18 mouse cellular contexts compared by ENCODE assay signal in genomic region chr7:99709992-99710391, GRCm38 (mm10). TPM values are rescaled to one million over a fixed set of nuclear protein-coding genes. Genes with fewer than 3 reads are reported as not detected.
"Had no signal": no experiment of that assay in that cellular context is flagged by ENCODE, and none has a peak within 500 bp of the region (broad histone marks: within the 10 kb centered on the region; RNA-seq: fewer than 3 reads in every experiment).

No protein-coding gene starts in this region.

- H3K36me3 ChIP-seq: neural tube, embryonic 13.5 days; neural tube, embryonic 15.5 days; stomach, embryonic 15.5 days had no signal

- DNase-seq: right cerebral cortex, adult 18-20 months; right cerebral cortex, postnatal 14 days; right cerebral cortex, postnatal 25 days; thymus, adult 18-20 months had no signal

- H3K27ac ChIP-seq: neural tube, embryonic 13.5 days; neural tube, embryonic 15.5 days; stomach, embryonic 15.5 days; stomach, postnatal 0 days had no signal

- H3K4me3 ChIP-seq: neural tube, embryonic 13.5 days; neural tube, embryonic 15.5 days; stomach, embryonic 15.5 days had no signal

RNA-seq across cellular contexts. Expression of gene Slco2b1, which starts 1.1 kb away (rescaled TPM):
- total RNA-seq: neutrophil, adult 5-6 weeks had no signal

RNA-seq across cellular contexts. Expression of gene Olfr520, which starts 20.1 kb away (rescaled TPM):
- total RNA-seq: neutrophil, adult 5-6 weeks had no signal
- polyA plus RNA-seq: neural tube, embryonic 13.5 days; neural tube, embryonic 14.5 days; neural tube, embryonic 15.5 days; small intestine, adult 2 months; spleen, adult 2 months; stomach, embryonic 14.5 days; stomach, embryonic 15.5 days; stomach, embryonic 16.5 days; stomach, postnatal 0 days; thymus, adult 2 months; thymus, postnatal 0 days had no signal

RNA-seq across cellular contexts. Expression of gene Olfr521, which starts 53.3 kb away (rescaled TPM):
- total RNA-seq: neutrophil, adult 5-6 weeks had no signal
- polyA plus RNA-seq: neural tube, embryonic 13.5 days; neural tube, embryonic 14.5 days; neural tube, embryonic 15.5 days; small intestine, adult 2 months; spleen, adult 2 months; stomach, embryonic 14.5 days; stomach, embryonic 15.5 days; stomach, embryonic 16.5 days; stomach, postnatal 0 days; testis, adult 2 months; thymus, adult 2 months; thymus, postnatal 0 days; urinary bladder, adult 2 months had no signal
